Mouse (Mus musculus) G1E (cell line): ENCODE results near the gene Filip1l.

ENCODE experiments used
- CTCF ChIP-seq: IDR thresholded peaks from 2 replicates; pipeline ENCODE4 v1.5.1; 2012; ENCODE audit warnings: low read depth, low read length, inconsistent platforms, mixed read lengths
- GATA1 ChIP-seq: IDR thresholded peaks from 2 replicates; pipeline ENCODE4 v1.6.1; 2012; ENCODE audit warnings: borderline replicate concordance, low read length, inconsistent platforms, mixed read lengths
- GATA2 ChIP-seq: IDR thresholded peaks from 2 replicates; pipeline ENCODE4 v1.6.1; 2012; ENCODE audit warnings: low read depth, low read length, inconsistent platforms, borderline replicate concordance
- TAL1 ChIP-seq: conservative IDR thresholded peaks from 2 replicates; pipeline ENCODE4 v1.6.1; 2012; ENCODE audit warnings: low read depth, low read length, inconsistent platforms, mixed read lengths

GRCm38 (mm10) chr16:57536511-57536910, 183.6 kb downstream of the Filip1l start:
- TF ChIP-seq GATA1 (no peak), CTCF (no peak), GATA2 (no peak), TAL1 (no peak)
